Mouse (Mus musculus) adrenal gland, adult 8-10 months (tissue): ENCODE results near the gene Cdh11. TPM values are rescaled to one million over a fixed set of nuclear protein-coding genes. Genes with fewer than 3 reads are reported as not detected.
"Not testable (repeated sequence)": the region's sequence is repeated elsewhere in the genome, so short reads cannot be mapped to it uniquely, and the experiment has no call there.

Source experiments
- DNase-seq: peaks from one replicate; pipeline ENCODE4 v3.0.0; 2022
- microRNA-seq, 2 experiments: library from miRNA; unstranded; fragments of <30 nt; microRNA quantifications; one replicate each; pipeline ENCODE4 v1.2.0; 2022
- total RNA-seq, 4 experiments: library from RNA; stranded (reverse); gene quantifications; 2 replicates each; pipeline ENCODE4 v1.2.4; 2022

Gene Cdh11
- total RNA-seq, 4 experiments from 2014 or later, result 14.6 to 16.8 (median 15.8) TPM

GRCm38 (mm10) chr8:102707305-102707704 is 78.1 kb downstream of the Cdh11 start:
- no peak for DNase-seq

GRCm38 (mm10) chr8:102705376-102705905 is 80.0 kb downstream of the Cdh11 start:
- DNase-seq, result no peak

GRCm38 (mm10) chr8:102700245-102700644 is 85.2 kb downstream of the Cdh11 start:
- no peak for DNase-seq

GRCm38 (mm10) chr8:102698232-102698837 is 87.1 kb downstream of the Cdh11 start:
- no peak for DNase-seq

- no peak for DNase-seq
Observed at GRCm38 (mm10) chr8:102693465-102693864, 92.0 kb downstream of the Cdh11 start.

GRCm38 (mm10) chr8:102685491-102685890 is 100.0 kb downstream of the Cdh11 start:
- not testable (repeated sequence) for DNase-seq

- DNase-seq, result no peak
Observed at GRCm38 (mm10) chr8:102685023-102685422, 100.4 kb downstream of the Cdh11 start.

- no peak for DNase-seq
Observed at GRCm38 (mm10) chr8:102677148-102677547, 108.3 kb downstream of the Cdh11 start.

- DNase-seq, result not testable (repeated sequence)
Observed at GRCm38 (mm10) chr8:102664561-102664960, 120.9 kb downstream of the Cdh11 start.

- DNase-seq, result no peak
Observed at GRCm38 (mm10) chr8:102656529-102656928, 128.9 kb downstream of the Cdh11 start.

GRCm38 (mm10) chr8:102651964-102652363 is 133.5 kb downstream of the Cdh11 start:
- no peak for DNase-seq

- DNase-seq, result no peak
Observed at GRCm38 (mm10) chr8:102627151-102627550, 158.3 kb downstream of the Cdh11 start.

- no peak for DNase-seq
Observed at GRCm38 (mm10) chr8:102612146-102612545, 173.3 kb downstream of the Cdh11 start.

- DNase-seq, result no peak
Observed at GRCm38 (mm10) chr8:102601327-102601726, 184.1 kb downstream of the Cdh11 start.

GRCm38 (mm10) chr8:102596523-102596922 is 188.9 kb downstream of the Cdh11 start:
- DNase-seq, result peak; percentile 76

- no peak for DNase-seq
Observed at GRCm38 (mm10) chr8:102593899-102594298, 191.5 kb downstream of the Cdh11 start.

Small RNA genes within 50 kb of the gene (microRNA-seq; reads per million reads assigned to microRNA genes)
- gene Gm26301, result 0 reads per million in 2 experiments
